Mouse (Mus musculus): ENCODE results near the gene Tex2. TPM values are rescaled to one million over a fixed set of nuclear protein-coding genes. Genes with fewer than 3 reads are reported as not detected.

Gene Tex2
- total and polyA plus RNA-seq, 3 experiments = 1.6 to 20.0 (median 7.7) TPM

DNA sequence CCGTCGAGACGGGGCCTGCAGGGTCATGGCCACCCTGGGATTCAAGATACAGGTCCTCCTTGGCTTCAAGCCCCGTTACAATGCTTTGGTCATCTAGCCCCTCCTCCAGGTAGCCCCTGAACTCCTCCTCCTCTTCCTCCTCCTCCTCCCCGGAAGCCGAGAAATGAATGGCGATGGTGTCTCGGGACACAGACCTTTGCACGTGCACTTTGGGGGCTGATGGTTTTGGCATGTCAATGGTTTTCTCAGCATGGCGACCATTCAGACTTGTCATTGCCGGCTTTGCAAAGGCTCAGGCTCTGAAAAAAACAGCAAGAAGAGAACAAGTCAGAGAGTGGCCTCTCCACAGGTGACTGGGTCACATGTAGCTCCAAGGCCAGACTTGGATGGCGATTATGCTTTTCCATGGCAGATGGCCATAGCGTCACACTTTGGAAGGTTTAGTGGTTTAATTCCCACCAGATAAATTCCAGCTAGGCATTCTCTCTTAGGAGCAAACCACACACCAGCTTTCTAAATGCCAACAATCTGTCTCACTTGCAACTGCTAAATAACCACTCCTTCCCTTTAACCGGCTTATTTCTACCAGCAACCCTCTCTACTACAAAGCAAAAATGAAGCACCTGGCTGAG, 44.8 kb downstream of the Tex2 start:
- TF ChIP-seq GATA1 (IDR thresholded peaks at IDR 0.05; ENCODE audit: borderline replicate concordance, low read length) = no peak
- no peak for TF ChIP-seq CTCF (IDR thresholded peaks at IDR 0.05; ENCODE audit: low read depth, low read length)
- TF ChIP-seq GATA2 (IDR thresholded peaks at IDR 0.05; ENCODE audit: borderline replicate concordance, low read depth, low read length) = no peak
- TF ChIP-seq TAL1 (conservative IDR thresholded peaks at IDR 0.05; ENCODE audit: low read depth, low read length) = no peak
- TF ChIP-seq POLR2AphosphoS5 (IDR thresholded peaks at IDR 0.05; ENCODE audit: insufficient replicate concordance, low read depth, low read length) = no peak
- H3K36me3 ChIP-seq (replicated peaks) = peaks cover 40% of the 10 kb centered on the region
- H3K27me3 ChIP-seq (ENCODE audit: insufficient read depth, low read length) = no peaks in the 10 kb centered on the region
- DNase-seq (ENCODE audit: low spot score) (no peak), ATAC-seq (ENCODE audit: extremely low read depth, insufficient number of reproducible peaks, low FRiP score, poor library complexity, severe bottlenecking) (no peak)
- H3K4me3 ChIP-seq (ENCODE audit: low read depth, low read length) = no peak overlapping the region
- no peaks in the 10 kb centered on the region for H3K9me3 ChIP-seq (replicated peaks)
- H3K4me1 ChIP-seq (ENCODE audit: insufficient read depth, low read depth, low read length) = peaks cover 3% of the 10 kb centered on the region; the same call in 1 of the 2 replicates

DNA sequence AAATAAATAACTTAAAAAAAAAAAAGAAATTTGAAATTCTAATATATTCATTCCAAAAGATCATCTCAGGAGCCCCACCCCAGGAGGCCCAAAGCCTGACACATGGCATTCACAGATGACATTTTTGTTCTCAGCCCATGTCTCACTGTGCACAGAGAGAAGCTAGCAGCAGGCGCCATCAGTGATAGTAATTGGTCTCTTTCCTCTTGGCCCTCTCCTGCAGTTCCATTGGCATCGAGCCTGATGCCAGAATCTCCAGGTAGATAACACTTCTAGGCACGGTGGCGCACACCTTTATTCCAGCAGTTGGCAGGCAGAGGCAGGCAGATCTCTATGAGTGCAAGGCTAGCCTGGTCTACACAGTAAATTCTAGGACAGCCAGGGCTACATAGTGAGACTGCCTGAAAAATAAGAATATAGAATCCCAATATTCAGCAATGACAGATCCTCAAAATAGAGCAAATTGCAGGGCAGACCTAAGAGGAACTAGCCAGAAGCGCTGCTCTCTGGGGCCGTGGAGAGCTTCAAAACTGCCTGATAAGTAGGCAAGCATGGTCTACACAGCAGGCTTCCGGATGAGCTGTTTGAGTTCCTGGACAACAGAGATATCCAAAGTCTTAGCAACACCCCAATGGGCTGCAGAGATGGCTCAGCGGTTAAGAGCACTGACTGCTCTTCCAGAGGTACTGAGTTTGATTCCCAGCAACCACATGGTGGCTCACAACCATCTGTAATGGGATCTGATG, 47.0 kb downstream of the Tex2 start:
- TF ChIP-seq TAL1 (conservative IDR thresholded peaks at IDR 0.05; ENCODE audit: low read depth, low read length) (no peak), CTCF (IDR thresholded peaks at IDR 0.05; ENCODE audit: low read depth, low read length) (no peak), GATA2 (IDR thresholded peaks at IDR 0.05; ENCODE audit: borderline replicate concordance, low read depth, low read length) (no peak), GATA1 (IDR thresholded peaks at IDR 0.05; ENCODE audit: borderline replicate concordance, low read length) (no peak), POLR2AphosphoS5 (IDR thresholded peaks at IDR 0.05; ENCODE audit: insufficient replicate concordance, low read depth, low read length) (no peak)
- Histone ChIP-seq H3K4me3 (ENCODE audit: low read depth, low read length) (no peak overlapping the region), H3K9me3 (replicated peaks) (no peaks in the 10 kb centered on the region), H3K4me1 (ENCODE audit: insufficient read depth, low read depth, low read length) (0 out of 2 replicates have a peak, but pooled peaks cover 3% of the 10 kb centered on the region), H3K27me3 (ENCODE audit: insufficient read depth, low read length) (no peaks in the 10 kb centered on the region), H3K36me3 (replicated peaks) (peaks cover 45% of the 10 kb centered on the region)
- ATAC-seq (ENCODE audit: extremely low read depth, insufficient number of reproducible peaks, low FRiP score, poor library complexity, severe bottlenecking) (no peak), DNase-seq (ENCODE audit: low spot score) (no peak)

DNA sequence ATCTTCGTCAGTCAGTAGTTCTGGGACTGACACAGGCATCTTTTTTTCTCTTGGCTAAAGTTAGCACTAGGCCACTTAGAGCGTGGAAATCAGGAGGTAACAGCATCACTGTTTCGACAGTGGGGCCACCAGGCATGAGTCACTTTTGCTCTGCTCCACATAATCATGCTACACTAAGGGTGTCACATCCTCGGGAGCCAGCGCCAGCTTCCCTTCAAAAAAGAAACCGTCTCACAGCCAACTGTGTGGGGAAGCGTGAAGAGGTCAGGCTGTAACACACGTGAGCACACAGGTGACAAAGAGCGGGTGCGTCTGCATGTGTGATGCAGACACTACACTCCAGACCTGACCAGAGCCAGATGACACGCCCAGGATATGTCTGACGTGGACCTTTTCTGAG, 49.0 kb downstream of the Tex2 start:
- ATAC-seq (ENCODE audit: extremely low read depth, insufficient number of reproducible peaks, low FRiP score, poor library complexity, severe bottlenecking) = no peak
- H3K4me3 ChIP-seq (ENCODE audit: low read depth, low read length) = no peak overlapping the region

DNA sequence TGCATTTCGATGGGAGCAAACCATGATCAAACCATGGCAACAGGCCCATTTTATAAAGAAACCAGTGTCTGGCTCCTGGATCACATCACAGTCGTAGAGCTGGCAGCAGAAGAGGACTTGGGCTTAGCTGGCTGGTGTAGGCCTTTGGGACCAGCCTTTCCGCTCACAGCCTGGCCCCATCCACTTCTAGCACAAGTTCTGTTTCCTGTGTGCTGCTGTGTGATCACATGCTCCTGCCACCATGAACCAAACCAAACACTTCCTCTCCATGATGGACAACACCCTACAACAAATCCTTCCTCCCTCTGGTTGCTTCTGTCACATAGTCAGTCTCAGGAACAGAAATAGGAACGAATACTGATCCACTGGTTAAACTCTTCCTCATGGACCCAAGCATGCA, 50.5 kb downstream of the Tex2 start:
- no peaks in the 10 kb centered on the region for H3K4me1 ChIP-seq (ENCODE audit: insufficient read depth, low read depth, low read length)
- H3K36me3 ChIP-seq (replicated peaks) = peaks cover 47% of the 10 kb centered on the region
- no peak overlapping the region for H3K4me3 ChIP-seq (ENCODE audit: low read depth, low read length)
- no peaks in the 10 kb centered on the region for H3K9me3 ChIP-seq (replicated peaks)
- no peak for ATAC-seq (ENCODE audit: extremely low read depth, insufficient number of reproducible peaks, low FRiP score, poor library complexity, severe bottlenecking)
- TF ChIP-seq GATA2 (IDR thresholded peaks at IDR 0.05; ENCODE audit: borderline replicate concordance, low read depth, low read length) (no peak), TAL1 (conservative IDR thresholded peaks at IDR 0.05; ENCODE audit: low read depth, low read length) (no peak), CTCF (IDR thresholded peaks at IDR 0.05; ENCODE audit: low read depth, low read length) (no peak), GATA1 (IDR thresholded peaks at IDR 0.05; ENCODE audit: borderline replicate concordance, low read length) (no peak), POLR2AphosphoS5 (IDR thresholded peaks at IDR 0.05; ENCODE audit: insufficient replicate concordance, low read depth, low read length) (no peak)
- H3K27me3 ChIP-seq (ENCODE audit: insufficient read depth, low read length) = peaks cover 3% of the 10 kb centered on the region; the same call in 1 of the 2 replicates
- DNase-seq (ENCODE audit: low spot score) = no peak

More for the DNA sequence above, 49.0 kb downstream of the Tex2 start:
- 0 out of 2 replicates have a peak, but pooled peaks cover 2% of the 10 kb centered on the region for H3K4me1 ChIP-seq (ENCODE audit: insufficient read depth, low read depth, low read length)
- no peaks in the 10 kb centered on the region for H3K9me3 ChIP-seq (replicated peaks)
- H3K36me3 ChIP-seq (replicated peaks) = peaks cover 55% of the 10 kb centered on the region
- no peak for DNase-seq (ENCODE audit: low spot score)
- no peaks in the 10 kb centered on the region for H3K27me3 ChIP-seq (ENCODE audit: insufficient read depth, low read length)
- TF ChIP-seq TAL1 (conservative IDR thresholded peaks at IDR 0.05; ENCODE audit: low read depth, low read length) (no peak), GATA1 (IDR thresholded peaks at IDR 0.05; ENCODE audit: borderline replicate concordance, low read length) (no peak), POLR2AphosphoS5 (IDR thresholded peaks at IDR 0.05; ENCODE audit: insufficient replicate concordance, low read depth, low read length) (no peak), CTCF (IDR thresholded peaks at IDR 0.05; ENCODE audit: low read depth, low read length) (no peak), GATA2 (IDR thresholded peaks at IDR 0.05; ENCODE audit: borderline replicate concordance, low read depth, low read length) (no peak)

DNA sequence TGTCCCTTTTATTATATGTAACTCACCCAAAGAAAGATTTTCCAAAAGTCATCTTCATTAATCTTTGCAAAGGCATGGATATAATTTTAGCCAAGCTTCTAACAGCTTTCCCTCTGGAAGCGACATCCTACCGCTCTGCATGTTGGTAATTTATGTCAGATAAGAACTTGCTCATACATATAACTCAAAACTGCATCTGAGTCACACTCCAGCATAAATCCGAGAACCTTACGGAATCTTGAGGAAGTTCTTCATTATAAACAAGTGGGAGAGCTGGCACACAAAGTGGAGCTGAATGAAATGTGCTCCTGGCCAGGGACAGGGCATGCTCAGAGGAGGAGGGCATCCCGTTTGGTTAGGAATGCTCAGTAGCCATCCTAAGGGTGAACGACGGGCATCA, 53.5 kb downstream of the Tex2 start:
- H3K4me3 ChIP-seq (ENCODE audit: low read depth, low read length) = no peak overlapping the region
- no peak for TF ChIP-seq GATA1 (IDR thresholded peaks at IDR 0.05; ENCODE audit: borderline replicate concordance, low read length)
- TF ChIP-seq POLR2AphosphoS5 (IDR thresholded peaks at IDR 0.05; ENCODE audit: insufficient replicate concordance, low read depth, low read length) = no peak
- TF ChIP-seq CTCF (IDR thresholded peaks at IDR 0.05; ENCODE audit: low read depth, low read length) = no peak
- TF ChIP-seq GATA2 (IDR thresholded peaks at IDR 0.05; ENCODE audit: borderline replicate concordance, low read depth, low read length) = no peak
- no peak for TF ChIP-seq TAL1 (conservative IDR thresholded peaks at IDR 0.05; ENCODE audit: low read depth, low read length)
- peaks cover 3% of the 10 kb centered on the region; the same call in 1 of the 2 replicates for H3K27me3 ChIP-seq (ENCODE audit: insufficient read depth, low read length)
- ATAC-seq (ENCODE audit: extremely low read depth, insufficient number of reproducible peaks, low FRiP score, poor library complexity, severe bottlenecking) (no peak), DNase-seq (ENCODE audit: low spot score) (no peak)
- no peaks in the 10 kb centered on the region for H3K9me3 ChIP-seq (replicated peaks)
- H3K36me3 ChIP-seq (replicated peaks) = peaks cover 28% of the 10 kb centered on the region
- H3K4me1 ChIP-seq (ENCODE audit: insufficient read depth, low read depth, low read length) = no peaks in the 10 kb centered on the region

DNA sequence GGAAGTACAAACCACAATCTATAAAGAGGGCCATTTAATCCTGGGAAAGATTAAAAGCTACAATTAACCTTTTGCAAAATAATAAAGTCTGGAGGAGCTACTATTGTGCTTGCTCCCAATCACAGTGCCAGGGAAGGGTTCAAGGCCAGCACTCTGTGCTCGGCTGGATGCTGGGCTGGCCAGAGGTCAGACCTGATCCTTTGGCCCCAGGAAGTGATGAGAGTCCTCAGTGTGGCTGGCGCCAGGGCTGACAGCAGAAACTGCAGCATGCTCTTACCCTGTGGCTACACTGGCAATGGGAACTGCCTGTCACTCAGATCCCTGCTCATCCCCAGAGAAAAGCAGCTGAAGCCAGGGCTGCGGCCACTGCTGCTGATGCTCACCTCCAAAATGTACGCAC, 55.2 kb downstream of the Tex2 start:
- Histone ChIP-seq H3K4me1 (ENCODE audit: insufficient read depth, low read depth, low read length) (no peaks in the 10 kb centered on the region; the same call in 1 of the 2 replicates), H3K9me3 (replicated peaks) (no peaks in the 10 kb centered on the region), H3K27me3 (ENCODE audit: insufficient read depth, low read length) (peaks cover 3% of the 10 kb centered on the region; the same call in 1 of the 2 replicates), H3K4me3 (ENCODE audit: low read depth, low read length) (no peak overlapping the region), H3K36me3 (replicated peaks) (peaks cover 21% of the 10 kb centered on the region)
- DNase-seq (ENCODE audit: low spot score) (no peak), ATAC-seq (ENCODE audit: extremely low read depth, insufficient number of reproducible peaks, low FRiP score, poor library complexity, severe bottlenecking) (no peak)
- TF ChIP-seq TAL1 (conservative IDR thresholded peaks at IDR 0.05; ENCODE audit: low read depth, low read length) (no peak), POLR2AphosphoS5 (IDR thresholded peaks at IDR 0.05; ENCODE audit: insufficient replicate concordance, low read depth, low read length) (no peak), CTCF (IDR thresholded peaks at IDR 0.05; ENCODE audit: low read depth, low read length) (no peak), GATA1 (IDR thresholded peaks at IDR 0.05; ENCODE audit: borderline replicate concordance, low read length) (no peak), GATA2 (IDR thresholded peaks at IDR 0.05; ENCODE audit: borderline replicate concordance, low read depth, low read length) (no peak)

Data from G1E (cell line).